Mouse (Mus musculus) liver, embryonic 15.5 days (tissue): ENCODE measurements around the gene Ninj2. TPM values are rescaled to one million over a fixed set of nuclear protein-coding genes. Genes with fewer than 3 reads are reported as not detected.

Experiments used
- ATAC-seq: fragments of 200-750 bp; cut with Nextera tagmentation; 2 replicates; pipeline ENCODE4 v1.8.0; 2017; ENCODE audit warnings: moderate number of reproducible peaks, mild to moderate bottlenecking, moderate library complexity; ENCODE audit not compliant: insufficient read depth
- H3K27ac ChIP-seq: fragments of 300-500 bp; sonication (generic); replicated peaks from 2 replicates; pipeline ENCODE4 v1.5.1; 2015; ENCODE audit warnings: mild to moderate bottlenecking, inconsistent platforms
- H3K27me3 ChIP-seq: fragments of 300-500 bp; sonication (generic); 2 replicates; pipeline ENCODE4 v1.6.1; 2015; ENCODE audit warnings: mild to moderate bottlenecking, inconsistent platforms
- H3K36me3 ChIP-seq: fragments of 300-500 bp; sonication (generic); replicated peaks from 2 replicates; pipeline ENCODE4 v1.6.1; 2015; ENCODE audit warnings: moderate library complexity, mild to moderate bottlenecking, inconsistent platforms
- H3K4me1 ChIP-seq: fragments of 300-500 bp; sonication (generic); replicated peaks from 2 replicates; pipeline ENCODE4 v1.6.1; 2015; ENCODE audit warnings: inconsistent platforms
- H3K4me2 ChIP-seq: fragments of 300-500 bp; sonication (generic); 2 replicates; pipeline ENCODE4 v1.6.1; 2015; ENCODE audit warnings: moderate library complexity, mild to moderate bottlenecking, inconsistent platforms
- H3K4me3 ChIP-seq: fragments of 300-500 bp; sonication (generic); replicated peaks from 2 replicates; pipeline ENCODE4 v1.5.1; 2015; ENCODE audit warnings: mild to moderate bottlenecking, inconsistent platforms
- H3K9ac ChIP-seq: fragments of 300-500 bp; sonication (generic); 2 replicates; pipeline ENCODE4 v1.6.1; 2015; ENCODE audit warnings: moderate library complexity, mild to moderate bottlenecking, inconsistent platforms
- H3K9me3 ChIP-seq: fragments of 300-500 bp; sonication (generic); replicated peaks from 2 replicates; pipeline ENCODE4 v1.6.1; 2016; ENCODE audit warnings: inconsistent platforms
- WGBS: fragments of 180-500 bp; shearing (Covaris S2); methylation state at CpG from one replicate; pipeline ENCODE4 v1.1.7; 2015; ENCODE audit warnings: mixed read lengths; ENCODE audit not compliant: insufficient replicate concordance; 5-methylcytosine and 5-hydroxymethylcytosine counted together
- polyA plus RNA-seq: library from polyadenylated mRNA; unstranded; fragments of >200 nt; fragmentation: Nextera tagmentation; extraction: Ambion mirVana; gene quantifications from 2 replicates; pipeline ENCODE4 v1.2.1, GENCODE M21; 2015

Ninj2 gene
- polyA plus RNA-seq, 1 experiment from 2014 or later = 0.10 TPM

GRCm38 (mm10) chr6:120179044-120179755, 86.0 kb downstream of the Ninj2 start:
- Histone ChIP-seq H3K4me1 (peaks cover 64% of the 10 kb centered on the region), H3K27me3 (no peaks in the 10 kb centered on the region), H3K36me3 (no peaks in the 10 kb centered on the region), H3K9me3 (no peaks in the 10 kb centered on the region), H3K4me2 (peak overlapping the region; percentile 38), H3K27ac (peak overlapping the region; percentile 99), H3K4me3 (no peak overlapping the region), H3K9ac (peak overlapping the region; percentile 5)
- no peak for ATAC-seq
- 49% methylated on average over 6 of the region's 6 CpGs for WGBS

GRCm38 (mm10) chr6:120179756-120180206, 86.6 kb downstream of the Ninj2 start:
- Histone ChIP-seq H3K36me3 (no peaks in the 10 kb centered on the region), H3K9me3 (no peaks in the 10 kb centered on the region), H3K27me3 (no peaks in the 10 kb centered on the region), H3K4me1 (peaks cover 58% of the 10 kb centered on the region), H3K4me3 (no peak overlapping the region), H3K9ac (no peak overlapping the region), H3K27ac (peak overlapping the region; percentile 99), H3K4me2 (peak overlapping the region; percentile 38)
- 54% methylated on average over 8 of the region's 8 CpGs for WGBS
- ATAC-seq = no peak

GRCm38 (mm10) chr6:120180492-120180891, 87.3 kb downstream of the Ninj2 start:
- WGBS = 90% methylated on average over 4 of the region's 4 CpGs
- no peak for ATAC-seq
- peak overlapping the region; percentile 29; the same call in 1 of the 2 replicates for H3K27ac ChIP-seq

GRCm38 (mm10) chr6:120182160-120182559, 89.0 kb downstream of the Ninj2 start:
- 79% methylated on average over 5 of the region's 5 CpGs for WGBS
- no peak overlapping the region for H3K4me2 ChIP-seq
- H3K27me3 ChIP-seq = peaks cover 16% of the 10 kb centered on the region
- no peak for ATAC-seq
- H3K36me3 ChIP-seq = no peaks in the 10 kb centered on the region
- H3K9me3 ChIP-seq = no peaks in the 10 kb centered on the region
- peaks cover 53% of the 10 kb centered on the region for H3K4me1 ChIP-seq
- peak overlapping the region; percentile 6; the same call in 1 of the 2 replicates for H3K27ac ChIP-seq
- no peak overlapping the region for H3K9ac ChIP-seq
- no peak overlapping the region for H3K4me3 ChIP-seq

More at GRCm38 (mm10) chr6:120180492-120180891, 87.3 kb downstream of the Ninj2 start:
- no peak overlapping the region for H3K4me2 ChIP-seq
- peaks cover 54% of the 10 kb centered on the region for H3K4me1 ChIP-seq
- no peaks in the 10 kb centered on the region for H3K27me3 ChIP-seq
- no peak overlapping the region for H3K9ac ChIP-seq
- H3K9me3 ChIP-seq = no peaks in the 10 kb centered on the region
- H3K4me3 ChIP-seq = no peak overlapping the region
- no peaks in the 10 kb centered on the region for H3K36me3 ChIP-seq

- H3K4me2 ChIP-seq = no peak overlapping the region
- H3K27ac ChIP-seq = no peak overlapping the region
- no peak overlapping the region for H3K4me3 ChIP-seq
- peaks cover 30% of the 10 kb centered on the region for H3K27me3 ChIP-seq
- no peak for ATAC-seq
- H3K4me1 ChIP-seq = peaks cover 54% of the 10 kb centered on the region
- no peaks in the 10 kb centered on the region for H3K9me3 ChIP-seq
- no peak overlapping the region for H3K9ac ChIP-seq
- 81% methylated on average over 4 of the region's 4 CpGs for WGBS
- no peaks in the 10 kb centered on the region for H3K36me3 ChIP-seq
Observed at GRCm38 (mm10) chr6:120183771-120184170, 90.6 kb downstream of the Ninj2 start.

- Histone ChIP-seq H3K4me1 (peaks cover 54% of the 10 kb centered on the region), H3K4me2 (no peak overlapping the region), H3K36me3 (no peaks in the 10 kb centered on the region), H3K9me3 (no peaks in the 10 kb centered on the region), H3K9ac (no peak overlapping the region), H3K4me3 (no peak overlapping the region), H3K27me3 (peaks cover 30% of the 10 kb centered on the region), H3K27ac (no peak overlapping the region)
- WGBS = 64% methylated on average over 12 of the region's 12 CpGs
- ATAC-seq = no peak
Observed at GRCm38 (mm10) chr6:120185012-120185730, 92.0 kb downstream of the Ninj2 start.

GRCm38 (mm10) chr6:120185756-120186155, 92.6 kb downstream of the Ninj2 start:
- H3K36me3 ChIP-seq = no peaks in the 10 kb centered on the region
- H3K9me3 ChIP-seq = no peaks in the 10 kb centered on the region
- WGBS = 55% methylated on average over 7 of the region's 7 CpGs
- no peak overlapping the region for H3K4me2 ChIP-seq
- no peak overlapping the region for H3K4me3 ChIP-seq
- peaks cover 30% of the 10 kb centered on the region for H3K27me3 ChIP-seq
- no peak overlapping the region for H3K9ac ChIP-seq
- no peak for ATAC-seq
- peaks cover 55% of the 10 kb centered on the region for H3K4me1 ChIP-seq
- no peak overlapping the region for H3K27ac ChIP-seq

- H3K9ac ChIP-seq = no peak overlapping the region
- ATAC-seq = no peak
- H3K27ac ChIP-seq = no peak overlapping the region
- peaks cover 30% of the 10 kb centered on the region for H3K27me3 ChIP-seq
- no peak overlapping the region for H3K4me2 ChIP-seq
- 58% methylated on average over 3 of the region's 3 CpGs for WGBS
- H3K9me3 ChIP-seq = no peaks in the 10 kb centered on the region
- peaks cover 59% of the 10 kb centered on the region for H3K4me1 ChIP-seq
- no peaks in the 10 kb centered on the region for H3K36me3 ChIP-seq
- H3K4me3 ChIP-seq = no peak overlapping the region
Observed at GRCm38 (mm10) chr6:120186594-120186993, 93.4 kb downstream of the Ninj2 start.

- Histone ChIP-seq H3K27ac (peak overlapping the region; percentile 48; the same call in 1 of the 2 replicates), H3K4me1 (peaks cover 70% of the 10 kb centered on the region), H3K4me3 (peak overlapping the region; percentile 33), H3K4me2 (peak overlapping the region; percentile 62), H3K9ac (peak overlapping the region; percentile 19; the same call in 1 of the 2 replicates), H3K36me3 (no peaks in the 10 kb centered on the region), H3K9me3 (no peaks in the 10 kb centered on the region), H3K27me3 (peaks cover 30% of the 10 kb centered on the region)
- ATAC-seq = no peak
- WGBS = 4% methylated on average over 18 of the region's 18 CpGs
Observed at GRCm38 (mm10) chr6:120187587-120188176, 94.5 kb downstream of the Ninj2 start.

- no peaks in the 10 kb centered on the region for H3K36me3 ChIP-seq
- H3K27ac ChIP-seq = 0 out of 2 replicates have a peak overlapping the region, but pooled peaks have one; percentile 14
- H3K4me1 ChIP-seq = peaks cover 79% of the 10 kb centered on the region
- H3K9me3 ChIP-seq = no peaks in the 10 kb centered on the region
- peak; percentile 30; the same call in 1 of the 2 replicates for ATAC-seq
- H3K27me3 ChIP-seq = peaks cover 30% of the 10 kb centered on the region
- peak overlapping the region; percentile 19; the same call in 1 of the 2 replicates for H3K9ac ChIP-seq
- peak overlapping the region; percentile 62 for H3K4me2 ChIP-seq
- 18% methylated on average over 24 of the region's 24 CpGs for WGBS
- peak overlapping the region; percentile 33 for H3K4me3 ChIP-seq
Observed at GRCm38 (mm10) chr6:120188376-120189235, 95.5 kb downstream of the Ninj2 start.
